17 mouse cellular contexts compared by ENCODE assay signal in genomic region chr7:99826096-99826495, GRCm38 (mm10). TPM values are rescaled to one million over a fixed set of nuclear protein-coding genes. Genes with fewer than 3 reads are reported as not detected.
A peak's percentile ranks its signal among the peaks of the same experiment; 100 is the strongest.
DNase-seq lines count a peak whose midpoint lies in the region; ATAC-seq lines count a peak whose summit lies in the region.
"Had no signal": no experiment of that assay in that cellular context is flagged by ENCODE, and none has a peak within 500 bp of the region (broad histone marks: within the 10 kb centered on the region; RNA-seq: fewer than 3 reads in every experiment).

No protein-coding gene starts in this region.

- peaks cover 6% of the 10 kb centered on the region; the same call in 1 of the 2 replicates for H3K36me3 ChIP-seq in heart, embryonic 14.5 days (ENCODE audit: control insufficient read depth, insufficient read depth, low read length)
- no peaks in the 10 kb centered on the region for H3K36me3 ChIP-seq in lung, embryonic 16.5 days (ENCODE audit: control insufficient read depth, insufficient read depth, low read length)
- peaks cover 13% of the 10 kb centered on the region for H3K36me3 ChIP-seq in liver, embryonic 12.5 days
- no peaks in the 10 kb centered on the region for H3K36me3 ChIP-seq in stomach, embryonic 16.5 days (ENCODE audit: control insufficient read depth, insufficient read depth, low read length)
- H3K36me3 ChIP-seq: embryonic facial prominence, embryonic 10.5 days; hindbrain, embryonic 12.5 days had no signal

- H3K4me2 ChIP-seq in heart, embryonic 14.5 days (ENCODE audit: low read length): peak overlapping the region; percentile 32
- H3K4me2 ChIP-seq in lung, embryonic 16.5 days (ENCODE audit: low read depth, low read length): peak overlapping the region; percentile 31
- H3K4me2 ChIP-seq in liver, embryonic 12.5 days: peak overlapping the region; percentile 78
- peak overlapping the region; percentile 32; the same call in 1 of the 2 replicates for H3K4me2 ChIP-seq in stomach, embryonic 16.5 days (ENCODE audit: low read depth, low read length)
- H3K4me2 ChIP-seq: hindbrain, embryonic 12.5 days had no signal

- H3K9me3 ChIP-seq in heart, embryonic 14.5 days (ENCODE audit: control insufficient read depth, low read length): no peaks in the 10 kb centered on the region
- no peaks in the 10 kb centered on the region for H3K9me3 ChIP-seq in lung, embryonic 16.5 days (ENCODE audit: control insufficient read depth, low read length)
- no peaks in the 10 kb centered on the region for H3K9me3 ChIP-seq in liver, embryonic 12.5 days (replicated peaks)
- H3K9me3 ChIP-seq in stomach, embryonic 16.5 days (replicated peaks; ENCODE audit: control insufficient read depth, low read length): no peaks in the 10 kb centered on the region
- H3K9me3 ChIP-seq: embryonic facial prominence, embryonic 10.5 days; hindbrain, embryonic 12.5 days; megakaryocyte, embryonic 14.5 days had no signal

- ATAC-seq in heart, embryonic 14.5 days (ENCODE audit: insufficient number of reproducible peaks, insufficient read depth, low FRiP score, low read depth): no peak
- no peak for ATAC-seq in lung, embryonic 16.5 days (ENCODE audit: low read depth)
- no peak for ATAC-seq in liver, embryonic 12.5 days
- 0 out of 2 replicates have a peak, but pooled peaks have one; percentile 20 for ATAC-seq in stomach, embryonic 16.5 days (ENCODE audit: insufficient read depth, low FRiP score)
- ATAC-seq: midbrain, embryonic 16.5 days had no signal

- no peaks in the 10 kb centered on the region for H3K27me3 ChIP-seq in heart, embryonic 14.5 days (ENCODE audit: control insufficient read depth, insufficient read depth, low read length)
- H3K27me3 ChIP-seq in lung, embryonic 16.5 days (ENCODE audit: control insufficient read depth, insufficient read depth, low read depth, low read length): no peaks in the 10 kb centered on the region
- no peaks in the 10 kb centered on the region for H3K27me3 ChIP-seq in liver, embryonic 12.5 days (replicated peaks)
- no peaks in the 10 kb centered on the region for H3K27me3 ChIP-seq in stomach, embryonic 16.5 days (ENCODE audit: control insufficient read depth, insufficient read depth, low read length)
- H3K27me3 ChIP-seq: hindbrain, embryonic 12.5 days; megakaryocyte, embryonic 14.5 days had no signal

- peaks cover 18 to 27% of the 10 kb centered on the region in 2 experiments for H3K4me1 ChIP-seq in heart, embryonic 14.5 days (ENCODE audit: control insufficient read depth in 2 of 2, insufficient read depth in 2 of 2, low read length in 2 of 2)
- peaks cover 14% of the 10 kb centered on the region for H3K4me1 ChIP-seq in lung, embryonic 16.5 days (replicated peaks; ENCODE audit: control insufficient read depth, insufficient read depth, low read length)
- H3K4me1 ChIP-seq in liver, embryonic 12.5 days: peaks cover 68% of the 10 kb centered on the region
- H3K4me1 ChIP-seq in stomach, embryonic 16.5 days (ENCODE audit: control insufficient read depth, insufficient read depth, low read length): peaks cover 19% of the 10 kb centered on the region

- no peak overlapping the region for H3K27ac ChIP-seq in heart, embryonic 14.5 days (replicated peaks in 1 of 2; ENCODE audit: control insufficient read depth in 1 of 2, insufficient read depth in 1 of 2, low read depth in 2 of 2, low read length in 2 of 2)
- H3K27ac ChIP-seq in lung, embryonic 16.5 days (ENCODE audit: low read length): no peak overlapping the region
- peak overlapping the region; percentile 94 for H3K27ac ChIP-seq in liver, embryonic 12.5 days
- H3K27ac ChIP-seq in stomach, embryonic 16.5 days (ENCODE audit: low read length): peak overlapping the region; percentile 81
- H3K27ac ChIP-seq: embryonic facial prominence, embryonic 10.5 days; hindbrain, embryonic 12.5 days had no signal

- H3K9ac ChIP-seq in heart, embryonic 14.5 days (ENCODE audit: low read length): no peak overlapping the region
- H3K9ac ChIP-seq in lung, embryonic 16.5 days (ENCODE audit: low read length): no peak overlapping the region
- H3K9ac ChIP-seq in liver, embryonic 12.5 days: peak overlapping the region; percentile 83
- no peak overlapping the region for H3K9ac ChIP-seq in stomach, embryonic 16.5 days (ENCODE audit: low read length)
- H3K9ac ChIP-seq: hindbrain, embryonic 12.5 days had no signal

- no peak overlapping the region for H3K4me3 ChIP-seq in heart, embryonic 14.5 days (ENCODE audit: control insufficient read depth in 1 of 2, insufficient read depth in 1 of 2, low read depth in 1 of 2, low read length in 2 of 2)
- H3K4me3 ChIP-seq in lung, embryonic 16.5 days (ENCODE audit: low read length): no peak overlapping the region
- H3K4me3 ChIP-seq in liver, embryonic 12.5 days: peak overlapping the region; percentile 71
- no peak overlapping the region for H3K4me3 ChIP-seq in stomach, embryonic 16.5 days (replicated peaks; ENCODE audit: low read length)
- H3K4me3 ChIP-seq: hindbrain, embryonic 12.5 days had no signal

- 56% methylated on average over 6 of the region's 6 CpGs for WGBS in heart, embryonic 14.5 days
- WGBS in lung, embryonic 16.5 days: 63% methylated on average over 6 of the region's 6 CpGs
- 62% methylated on average over 6 of the region's 6 CpGs for WGBS in liver, embryonic 12.5 days (ENCODE audit: insufficient replicate concordance)
- WGBS in stomach, embryonic 16.5 days: 55% methylated on average over 6 of the region's 6 CpGs

- no peak for DNase-seq in heart, postnatal 14 days
- DNase-seq in lung, postnatal 10 days: no peak
- DNase-seq in adipocyte (ENCODE audit: low spot score): no peak
- DNase-seq: adrenal gland, postnatal 25 days; cerebellum, postnatal 10 days; kidney, postnatal 14 days; layer of hippocampus, adult 9-11 months; lung, adult 2 months; spleen, adult 18-20 months had no signal

- intact Hi-C loops in heart, postnatal 14 days (cut with DNase I): loop anchor here (5.0 kb wide), 1 partner anchor 36 kb away; the partner anchor contains the start of gene Spcs2

RNA-seq across cellular contexts. Expression of gene Neu3, which starts 2.1 kb away (rescaled TPM):
- polyA plus RNA-seq in heart, embryonic 14.5 days (2014; fragmentation: Nextera tagmentation; extraction: Ambion mirVana): 4.0 and 4.2 TPM in 2 replicates
- total RNA-seq in heart, postnatal 14 days (2021): 1 to 10 TPM; 3.9 to 4.9 TPM
- polyA plus RNA-seq in lung, embryonic 16.5 days (2015; fragmentation: Nextera tagmentation; extraction: Ambion mirVana): 6.8 and 9.0 TPM in 2 replicates
- 6.2 and 6.4 TPM in 2 replicates for polyA plus RNA-seq in liver, embryonic 12.5 days (2016; fragmentation: Nextera tagmentation; extraction: Ambion mirVana)
- polyA plus RNA-seq in stomach, embryonic 16.5 days (2015; fragmentation: Nextera tagmentation; extraction: Ambion mirVana): 6.8 and 7.5 TPM in 2 replicates

RNA-seq across cellular contexts. Expression of gene Xrra1, which starts 32.8 kb away (rescaled TPM):
- polyA plus RNA-seq in heart, embryonic 14.5 days (2014; fragmentation: Nextera tagmentation; extraction: Ambion mirVana): 0.09 TPM in 2 replicates
- 1 to 10 TPM in 1 of 2 experiments, not detected in 1; 1.1 TPM for total RNA-seq in heart, postnatal 14 days (2021)
- polyA plus RNA-seq in lung, embryonic 16.5 days (2015; fragmentation: Nextera tagmentation; extraction: Ambion mirVana): 0.28 and 0.54 TPM in 2 replicates
- 0.10 TPM in 1 of 2 replicates, not detected in the other for polyA plus RNA-seq in liver, embryonic 12.5 days (2016; fragmentation: Nextera tagmentation; extraction: Ambion mirVana)
- 0.22 and 0.31 TPM in 2 replicates for polyA plus RNA-seq in stomach, embryonic 16.5 days (2015; fragmentation: Nextera tagmentation; extraction: Ambion mirVana)

RNA-seq across cellular contexts. Expression of gene Spcs2, which starts 37.2 kb away (rescaled TPM):
- polyA plus RNA-seq in heart, embryonic 14.5 days (2014; fragmentation: Nextera tagmentation; extraction: Ambion mirVana): 169 TPM in 2 replicates
- 10 to 100 TPM; 44.1 to 53.6 TPM for total RNA-seq in heart, postnatal 14 days (2021)
- polyA plus RNA-seq in lung, embryonic 16.5 days (2015; fragmentation: Nextera tagmentation; extraction: Ambion mirVana): 397 and 399 TPM in 2 replicates
- 216 and 224 TPM in 2 replicates for polyA plus RNA-seq in liver, embryonic 12.5 days (2016; fragmentation: Nextera tagmentation; extraction: Ambion mirVana)
- polyA plus RNA-seq in stomach, embryonic 16.5 days (2015; fragmentation: Nextera tagmentation; extraction: Ambion mirVana): 370 and 373 TPM in 2 replicates

Comparison
In these comparisons a context has a peak if more than half of its experiments do, and no peak if none do; other contexts are left out.
1. H3K27ac ChIP-seq: peak in liver, embryonic 12.5 days (single experiment) and stomach, embryonic 16.5 days (single experiment); none in heart, embryonic 14.5 days (0 of 2) and lung, embryonic 16.5 days (single experiment).
2. Peak in every context shown above with its lines, with median percentiles within 50 percentile points of each other: H3K4me2 ChIP-seq.